Mouse (Mus musculus) lung, adult 2 months (tissue): ENCODE measurements around the gene Samd15.

ENCODE experiments used
- CTCF ChIP-seq: fragments of 200-500 bp; IDR thresholded peaks from 2 replicates; pipeline ENCODE4 v1.5.1; 2011; ENCODE audit warnings: mild to moderate bottlenecking, low read length, control low read depth; ENCODE audit not compliant: insufficient read depth
- POLR2A ChIP-seq: fragments of 200-500 bp; IDR thresholded peaks from 2 replicates; pipeline ENCODE4 v1.6.1; 2011; ENCODE audit warnings: low read depth, mild to moderate bottlenecking, control low read depth, low read length, borderline replicate concordance; ENCODE audit errors: extremely low read depth

- TF ChIP-seq POLR2A: no peak
- no peak for TF ChIP-seq CTCF
Measured at GRCm38 (mm10) chr12:87217596-87217995, 18.1 kb downstream of the Samd15 start.
